Mouse (Mus musculus): Measurements from ENCODE around the gene Dock6.

DNA sequence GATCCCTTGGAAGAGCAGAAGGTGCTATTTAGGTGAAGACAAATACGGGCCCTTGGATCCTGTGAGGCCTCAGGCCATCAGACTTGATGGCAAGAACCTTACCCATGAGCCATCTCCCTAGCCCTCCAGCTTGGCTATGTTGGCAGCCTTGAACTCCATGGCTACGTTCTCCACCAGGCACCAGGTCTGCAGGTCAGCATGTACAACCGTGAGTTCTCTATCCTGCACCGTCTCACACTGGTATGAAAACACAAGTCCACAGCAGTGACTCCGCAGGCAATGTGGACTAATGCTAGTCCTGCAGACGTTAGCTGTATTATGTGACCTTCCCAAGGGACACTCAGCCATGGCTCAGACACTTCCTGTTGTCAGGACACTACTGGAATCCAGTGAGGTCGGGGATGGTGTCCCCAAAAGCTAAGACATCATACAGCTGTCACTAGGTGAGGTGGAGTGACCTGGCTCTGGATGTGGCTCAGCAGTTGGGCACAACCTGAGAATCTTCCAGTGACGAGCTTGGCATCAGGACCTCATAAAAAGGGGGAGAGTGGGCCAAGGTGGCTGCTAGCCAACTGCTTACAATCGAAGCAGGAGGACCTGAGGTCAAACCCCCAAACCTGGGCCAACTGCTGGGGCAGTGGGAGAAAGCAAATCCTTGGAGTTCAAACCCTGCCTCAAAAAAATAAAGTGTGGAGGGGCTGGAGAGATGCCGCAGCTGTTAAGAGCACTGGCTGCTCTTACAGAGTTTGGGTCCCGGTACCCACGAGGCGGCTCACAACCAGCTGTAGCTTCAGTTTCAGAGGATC lies 97.7 kb downstream of the Dock6 start:
- TF ChIP-seq CTCF (IDR thresholded peaks at IDR 0.05; ENCODE audit: extremely low read depth, insufficient read depth, low read length) (no peak), POLR2A (IDR thresholded peaks at IDR 0.05; ENCODE audit: extremely low read depth, insufficient read depth, low read length) (no peak)
